Mouse (Mus musculus): ENCODE data around the gene Plcxd3.
"Not testable (repeated sequence)": the region's sequence is repeated elsewhere in the genome, so short reads cannot be mapped to it uniquely, and the experiment has no call there.

DNA sequence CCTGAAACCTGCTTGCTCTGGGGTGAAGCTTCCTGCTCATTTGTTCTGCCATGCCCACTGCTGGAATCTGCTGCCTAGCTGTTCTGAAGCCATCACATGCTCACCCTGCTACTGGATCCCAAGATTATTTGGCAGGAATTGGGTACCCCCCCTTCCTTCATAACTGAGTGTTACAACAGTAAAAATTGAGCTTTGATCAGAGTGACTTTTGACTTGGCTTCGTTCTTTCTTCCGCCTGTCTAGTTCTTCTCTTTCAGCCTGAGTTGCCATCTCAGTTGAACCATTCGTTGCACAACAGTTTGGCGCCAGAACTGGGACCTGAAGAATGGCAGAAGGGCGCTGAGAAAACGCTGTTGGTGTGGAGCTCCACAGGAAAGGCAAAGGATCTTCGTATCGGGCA lies 220.2 kb downstream of the Plcxd3 start:
- not testable (repeated sequence) for TF ChIP-seq FLI1 (IDR thresholded peaks at IDR 0.05; ENCODE audit: low read length); GATA1 (IDR thresholded peaks at IDR 0.05; ENCODE audit: borderline replicate concordance, low read length)

All from megakaryocyte, embryonic 14.5 days (primary cell).